Mouse (Mus musculus) CD8-positive naive resting alpha-beta T cell, adult 2 months (primary cell): ENCODE data around the gene Nps.
"Not testable (repeated sequence)": the region's sequence is repeated elsewhere in the genome, so short reads cannot be mapped to it uniquely, and the experiment has no call there.

Experiments
- DNase-seq, 2 experiments: peaks; one replicate each; pipeline ENCODE4 v3.0.0; 2022; ENCODE audit warnings: low read depth in 2 of 2, low spot score in 2 of 2

Gene Nps

GRCm38 (mm10) chr7:135258053-135258753 is at the start of gene Nps:
Nps (plus strand) TSS chr7:135258703.
- DNase-seq, result not testable (repeated sequence)

GRCm38 (mm10) chr7:135208947-135209567 is 49.4 kb upstream of the Nps start:
- no peak for DNase-seq

GRCm38 (mm10) chr7:135210296-135210695 is 48.2 kb upstream of the Nps start:
- no peak for DNase-seq

- no peak for DNase-seq
Observed at GRCm38 (mm10) chr7:135210831-135211230, 47.7 kb upstream of the Nps start.

GRCm38 (mm10) chr7:135212505-135212904 is 46.0 kb upstream of the Nps start:
- no peak for DNase-seq

- no peak for DNase-seq
Observed at GRCm38 (mm10) chr7:135221475-135221874, 37.0 kb upstream of the Nps start.

- DNase-seq, result no peak
Observed at GRCm38 (mm10) chr7:135226021-135226420, 32.5 kb upstream of the Nps start.

- DNase-seq, result no peak
Observed at GRCm38 (mm10) chr7:135237152-135237551, 21.4 kb upstream of the Nps start.

GRCm38 (mm10) chr7:135239441-135239840 is 19.1 kb upstream of the Nps start:
- DNase-seq, result no peak

GRCm38 (mm10) chr7:135240006-135240405 is 18.5 kb upstream of the Nps start:
- DNase-seq, result no peak

GRCm38 (mm10) chr7:135240636-135241035 is 17.9 kb upstream of the Nps start:
- no peak for DNase-seq

- no peak for DNase-seq
Observed at GRCm38 (mm10) chr7:135244171-135244880, 14.2 kb upstream of the Nps start.

GRCm38 (mm10) chr7:135246386-135246785 is 12.1 kb upstream of the Nps start:
- no peak for DNase-seq

GRCm38 (mm10) chr7:135253249-135253648 is 5.3 kb upstream of the Nps start:
- DNase-seq, result no peak

- DNase-seq, result no peak
Observed at GRCm38 (mm10) chr7:135254423-135254822, 4.1 kb upstream of the Nps start.

GRCm38 (mm10) chr7:135271011-135271410 is 12.5 kb downstream of the Nps start:
- DNase-seq, result no peak

GRCm38 (mm10) chr7:135283212-135283611 is 24.7 kb downstream of the Nps start:
- no peak for DNase-seq

- DNase-seq, result no peak
Observed at GRCm38 (mm10) chr7:135289976-135290375, 31.5 kb downstream of the Nps start.

- DNase-seq, result no peak
Observed at GRCm38 (mm10) chr7:135291646-135292236, 33.2 kb downstream of the Nps start.

GRCm38 (mm10) chr7:135294498-135294897 is 36.0 kb downstream of the Nps start:
- DNase-seq, result no peak

GRCm38 (mm10) chr7:135304496-135304895 is 46.0 kb downstream of the Nps start:
- no peak for DNase-seq
